Mouse (Mus musculus) kidney, adult 2 months (tissue): Measurements from ENCODE around the gene Nynrin.

Experiments
- CTCF ChIP-seq: fragments of 200-500 bp; conservative IDR thresholded peaks from 2 replicates; pipeline ENCODE4 v1.5.1; 2011; ENCODE audit warnings: low read depth, mild to moderate bottlenecking, control low read depth, low read length, moderate library complexity, mixed read lengths; ENCODE audit not compliant: insufficient read depth, insufficient read length
- POLR2A ChIP-seq: fragments of 200-500 bp; IDR thresholded peaks from one replicate; pipeline ENCODE4 v1.6.1; 2011; ENCODE audit warnings: low read depth, low read length, control low read depth

DNA sequence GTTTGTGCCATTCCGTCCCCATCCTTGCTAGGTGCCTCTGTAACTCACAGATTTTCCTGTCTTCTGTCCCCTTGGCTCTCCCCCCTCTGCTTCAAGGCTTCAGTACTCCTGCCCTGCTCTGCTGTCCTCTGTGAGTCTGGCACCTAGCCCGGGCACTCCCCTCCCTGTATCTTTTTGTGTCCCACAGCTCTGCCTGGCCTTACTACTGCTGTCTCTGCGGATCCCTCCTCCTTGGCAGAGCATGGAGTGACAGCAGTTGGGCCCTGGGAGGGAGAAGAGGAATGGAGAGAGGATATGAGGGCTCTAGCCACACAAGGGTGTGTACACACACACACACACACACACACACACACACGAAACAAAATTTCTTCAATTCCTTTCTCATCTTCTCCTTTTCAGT lies 30.4 kb downstream of the Nynrin start, which contains the start of gene Cbln3:
- no peak for TF ChIP-seq CTCF
- no peak for TF ChIP-seq POLR2A
